Mouse (Mus musculus) heart, adult 2 months (tissue): ENCODE measurements around the gene P2ry2.

Experiments
- CTCF ChIP-seq: fragments of 200-600 bp; IDR thresholded peaks from 2 replicates; pipeline ENCODE4 v1.8.1; 2022; ENCODE audit warnings: antibody characterized with exemption, mild to moderate bottlenecking, moderate library complexity
- EP300 ChIP-seq: fragments of 200-500 bp; IDR thresholded peaks from 2 replicates; pipeline ENCODE4 v1.6.1; 2011; ENCODE audit warnings: low read depth, low read length, control low read depth; ENCODE audit not compliant: insufficient read depth

DNA sequence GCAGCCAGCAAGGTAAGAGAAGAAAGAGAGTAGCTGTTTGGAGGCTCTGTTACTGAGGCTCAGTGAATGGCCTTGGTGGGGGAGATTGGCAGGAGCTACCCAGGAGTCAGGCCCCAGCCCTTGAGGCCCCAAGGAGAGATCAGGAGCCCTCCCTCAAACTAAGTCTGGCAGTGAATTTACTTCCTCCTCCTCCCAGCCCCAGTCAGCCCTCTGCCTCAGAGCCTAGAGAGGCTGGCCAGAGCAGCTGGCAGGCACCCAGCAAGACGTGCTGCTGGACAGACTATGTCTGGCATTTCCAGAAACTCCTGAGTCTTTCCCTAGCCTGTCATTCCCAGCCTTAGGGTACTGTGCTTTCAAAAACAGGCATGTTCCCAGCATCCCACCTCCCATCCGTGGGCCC is 33.5 kb downstream of the P2ry2 start:
- TF ChIP-seq CTCF (no peak), EP300 (no peak)
